Mouse (Mus musculus) liver, postnatal 0 days (tissue): ENCODE results near the gene Gm20661. TPM values are rescaled to one million over a fixed set of nuclear protein-coding genes. Genes with fewer than 3 reads are reported as not detected.
A peak's percentile ranks its signal among the peaks of the same experiment; 100 is the strongest.

Experiments
- ATAC-seq: fragments of 200-750 bp; cut with Nextera tagmentation; 2 replicates; pipeline ENCODE4 v1.8.0; 2017; ENCODE audit warnings: mild to moderate bottlenecking, moderate library complexity
- DNase-seq: peaks from one replicate; pipeline ENCODE4 v3.0.0-alpha.2; 2016
- H3K27ac ChIP-seq: fragments of 300-500 bp; sonication (generic); 2 replicates; pipeline ENCODE4 v1.5.1; 2014; ENCODE audit warnings: antibody characterized with exemption, moderate library complexity, mild to moderate bottlenecking, low read depth
- H3K27me3 ChIP-seq: fragments of 300-500 bp; sonication (generic); 2 replicates; pipeline ENCODE4 v1.6.1; 2014; ENCODE audit warnings: low read length, control low read depth, mixed read lengths; ENCODE audit not compliant: insufficient read depth
- H3K36me3 ChIP-seq: fragments of 300-500 bp; sonication (generic); replicated peaks from 2 replicates; pipeline ENCODE4 v1.6.1; 2014; ENCODE audit warnings: mild to moderate bottlenecking, control low read depth, low read length, moderate library complexity, mixed read lengths; ENCODE audit not compliant: insufficient read depth
- H3K4me1 ChIP-seq: fragments of 300-500 bp; sonication (generic); 2 replicates; pipeline ENCODE4 v1.6.1; 2014; ENCODE audit warnings: antibody characterized with exemption, mild to moderate bottlenecking, control low read depth; ENCODE audit not compliant: insufficient read depth
- H3K4me2 ChIP-seq: fragments of 300-500 bp; sonication (generic); 2 replicates; pipeline ENCODE4 v1.6.1; 2014; ENCODE audit warnings: low read depth, mild to moderate bottlenecking, low read length, moderate library complexity, mixed read lengths
- H3K4me3 ChIP-seq: fragments of 300-500 bp; sonication (generic); 2 replicates; pipeline ENCODE4 v1.5.1; 2014; ENCODE audit warnings: low read depth, low read length
- H3K9ac ChIP-seq: fragments of 300-500 bp; sonication (generic); replicated peaks from 2 replicates; pipeline ENCODE4 v1.6.1; 2014; ENCODE audit warnings: mild to moderate bottlenecking, moderate library complexity
- H3K9me3 ChIP-seq: fragments of 300-500 bp; sonication (generic); 2 replicates; pipeline ENCODE4 v1.6.1; 2016; ENCODE audit warnings: mild to moderate bottlenecking, control low read depth, low read length, mixed read lengths
- CTCF ChIP-seq: sonication (generic); IDR thresholded peaks from 2 replicates; pipeline ENCODE4 v1.5.1; 2016; ENCODE audit warnings: antibody characterized with exemption, low read depth
- EP300 ChIP-seq: IDR thresholded peaks from 2 replicates; pipeline ENCODE4 v1.6.1; 2016; ENCODE audit warnings: antibody characterized with exemption, low read depth, mild to moderate bottlenecking
- WGBS: fragments of 180-500 bp; shearing (Covaris S2); extraction: QIAGEN DNeasy Blood & Tissue Kit; methylation state at CpG from one replicate; pipeline ENCODE4 v1.1.7; 2014; ENCODE audit not compliant: insufficient replicate concordance; 5-methylcytosine and 5-hydroxymethylcytosine counted together
- polyA plus RNA-seq: library from polyadenylated mRNA; unstranded; fragments of >200 nt; fragmentation: Nextera tagmentation; extraction: Ambion mirVana; gene quantifications from 2 replicates; pipeline ENCODE4 v1.2.1, GENCODE M21; 2015

The Gm20661 gene
- polyA plus RNA-seq, 1 experiment from 2014 or later = 0.31 TPM

DNA sequence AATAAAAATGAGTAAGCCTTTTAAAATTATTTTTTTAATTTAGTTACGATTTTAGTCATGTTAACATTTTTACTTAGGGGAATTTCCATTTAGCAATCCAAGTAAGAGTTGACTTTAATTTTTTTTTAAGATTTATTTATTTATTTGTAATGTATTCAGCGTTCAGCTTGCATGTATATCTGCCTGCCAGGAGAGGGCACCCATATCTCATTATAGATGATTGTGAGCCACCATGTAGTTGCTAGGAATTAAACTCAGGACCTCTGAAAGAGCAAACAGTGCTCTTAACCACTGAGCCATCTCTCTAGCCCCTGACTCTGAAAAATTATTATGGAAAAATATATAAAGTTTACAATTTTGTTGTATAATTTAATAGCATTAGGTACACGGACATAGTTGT is 43.7 kb downstream of the Gm20661 start:
- no peaks in the 10 kb centered on the region for H3K9me3 ChIP-seq
- no peak for ATAC-seq
- H3K27me3 ChIP-seq = no peaks in the 10 kb centered on the region
- DNase-seq = no peak
- no peak overlapping the region for H3K9ac ChIP-seq
- H3K4me2 ChIP-seq = no peak overlapping the region
- H3K27ac ChIP-seq = no peak overlapping the region
- peaks cover 4% of the 10 kb centered on the region for H3K4me1 ChIP-seq
- H3K4me3 ChIP-seq = no peak overlapping the region
- TF ChIP-seq EP300 (no peak), CTCF (peak; percentile 32; the same call in 1 of the 2 replicates)
- 87% methylated on average over 3 of the region's 3 CpGs for WGBS
- peaks cover 55% of the 10 kb centered on the region for H3K36me3 ChIP-seq

DNA sequence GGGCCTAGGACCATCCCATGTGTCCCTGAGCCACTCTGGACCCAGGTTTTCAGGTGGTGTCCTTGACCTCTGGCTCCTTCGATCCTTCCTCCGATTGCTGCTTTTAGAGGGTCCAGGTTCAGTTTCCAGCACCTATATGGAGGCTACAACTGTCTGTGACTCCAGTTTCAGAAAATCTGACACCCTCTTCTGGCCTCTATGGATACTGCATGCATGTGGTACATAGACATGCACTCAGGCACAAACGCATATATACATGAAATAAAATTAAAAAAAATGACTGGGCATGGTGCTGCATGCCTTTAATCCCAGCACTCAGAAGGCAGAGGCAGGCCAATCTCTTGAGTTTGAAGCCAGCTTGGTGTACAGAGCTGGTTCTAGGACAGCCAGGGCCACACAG is 45.0 kb downstream of the Gm20661 start:
- no peak for DNase-seq
- TF ChIP-seq EP300 (no peak), CTCF (peak; percentile 21; the same call in 1 of the 2 replicates)
- Histone ChIP-seq H3K36me3 (peaks cover 65% of the 10 kb centered on the region), H3K27me3 (no peaks in the 10 kb centered on the region), H3K4me1 (no peaks in the 10 kb centered on the region), H3K9me3 (no peaks in the 10 kb centered on the region), H3K4me2 (no peak overlapping the region), H3K27ac (no peak overlapping the region), H3K9ac (no peak overlapping the region), H3K4me3 (no peak overlapping the region)
- WGBS = 99% methylated on average over 3 of the region's 3 CpGs
- no peak for ATAC-seq

DNA sequence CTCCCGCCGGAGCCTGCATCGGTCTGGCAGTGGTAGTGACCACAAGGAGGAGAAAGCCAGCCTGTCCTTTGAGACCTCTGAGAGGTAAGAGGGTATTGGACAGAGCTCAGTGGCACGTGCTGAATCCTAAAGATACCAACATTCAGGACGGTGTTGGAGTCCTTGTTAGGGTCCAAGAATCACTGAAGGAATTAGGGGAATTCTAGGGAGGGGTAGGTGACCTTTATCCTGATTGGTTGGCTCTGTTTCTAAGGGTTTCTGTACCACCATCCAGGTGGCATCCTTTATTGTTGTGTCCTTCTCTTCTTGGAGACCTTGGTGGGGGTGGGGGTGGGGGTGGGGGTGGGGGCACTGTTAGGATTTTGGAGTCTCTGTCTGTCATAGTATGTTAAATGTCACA is 49.3 kb downstream of the Gm20661 start:
- Histone ChIP-seq H3K9me3 (no peaks in the 10 kb centered on the region), H3K27me3 (no peaks in the 10 kb centered on the region), H3K36me3 (peaks cover 62% of the 10 kb centered on the region), H3K9ac (no peak overlapping the region), H3K4me3 (no peak overlapping the region), H3K4me1 (no peaks in the 10 kb centered on the region), H3K4me2 (no peak overlapping the region), H3K27ac (no peak overlapping the region)
- 84% methylated on average over 5 of the region's 5 CpGs for WGBS
- DNase-seq (no peak), ATAC-seq (no peak)
- no peak for TF ChIP-seq CTCF
- TF ChIP-seq EP300 = no peak

DNA sequence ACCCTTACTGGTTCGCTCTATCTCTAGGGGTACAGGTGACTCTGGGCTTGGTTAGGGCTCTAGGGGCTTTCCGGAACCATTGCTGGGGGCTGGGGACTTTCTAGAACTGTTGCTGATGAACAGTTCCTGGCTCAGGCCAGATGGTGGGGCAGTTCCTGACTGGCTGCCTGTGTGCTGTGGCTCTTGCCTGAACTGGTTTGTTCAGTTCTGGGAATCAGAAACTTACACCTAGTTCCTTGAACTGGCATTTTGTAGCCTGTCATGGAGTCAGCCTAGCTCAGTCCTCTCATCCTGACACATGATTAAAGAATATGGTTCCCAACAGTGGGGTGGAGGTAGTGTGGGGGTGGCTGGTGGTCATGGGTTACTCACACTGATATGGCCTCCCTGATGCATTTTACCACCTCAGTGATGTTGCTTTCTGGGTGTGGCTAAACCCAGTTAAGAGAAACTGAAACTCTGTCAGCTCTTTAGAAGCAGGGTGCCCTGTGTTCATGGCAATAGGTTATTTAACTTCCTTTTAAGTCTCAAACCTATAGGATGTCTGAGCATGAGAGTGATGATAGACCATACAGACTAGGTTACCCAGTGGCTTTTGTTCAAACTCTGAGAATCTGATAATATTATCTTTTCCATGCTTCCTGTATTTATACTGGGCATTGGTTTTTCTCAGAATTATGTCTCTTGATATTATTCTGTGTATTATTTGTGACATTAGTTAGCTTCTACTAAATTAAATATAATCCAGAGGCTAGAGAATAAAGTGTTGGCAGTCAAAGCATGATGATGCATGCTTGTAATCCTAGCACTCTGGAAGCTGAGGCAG is 52.7 kb downstream of the Gm20661 start:
- no peak overlapping the region for H3K4me3 ChIP-seq
- H3K4me2 ChIP-seq = no peak overlapping the region
- TF ChIP-seq CTCF (no peak), EP300 (no peak)
- no peaks in the 10 kb centered on the region for H3K27me3 ChIP-seq
- peak; percentile 35; the same call in 1 of the 2 replicates for ATAC-seq
- 90% methylated on average over 2 of the region's 2 CpGs for WGBS
- no peaks in the 10 kb centered on the region for H3K4me1 ChIP-seq
- H3K9me3 ChIP-seq = no peaks in the 10 kb centered on the region
- no peak overlapping the region for H3K9ac ChIP-seq
- no peak overlapping the region for H3K27ac ChIP-seq
- DNase-seq = no peak
- peaks cover 63% of the 10 kb centered on the region for H3K36me3 ChIP-seq

Other genes starting within 250 kb of the Gm20661 start
- 37.8 and 41.7 TPM in 2 replicates for gene Rbm5, start 212.1 kb upstream of the Gm20661 start, polyA plus RNA-seq
- gene Rbm6, start 109.8 kb upstream of the Gm20661 start, polyA plus RNA-seq = 14.3 and 17.0 TPM in 2 replicates
- 5.3 and 5.8 TPM in 2 replicates for gene Mon1a, start 94.9 kb upstream of the Gm20661 start, polyA plus RNA-seq
- 0.37 and 0.38 TPM in 2 replicates for gene Mst1r, start 76.2 kb upstream of the Gm20661 start, polyA plus RNA-seq
- gene Actl11, start 54.6 kb upstream of the Gm20661 start, polyA plus RNA-seq = not detected in 2 replicates
- 0.04 and 0.09 TPM in 2 replicates for gene Camkv, start 47.4 kb upstream of the Gm20661 start, polyA plus RNA-seq
- gene Traip, start 32.9 kb upstream of the Gm20661 start, polyA plus RNA-seq = 5.4 and 6.5 TPM in 2 replicates
- 32.0 and 33.2 TPM in 2 replicates for gene Uba7, start 7.6 kb upstream of the Gm20661 start, polyA plus RNA-seq
- gene Inka1, start 2.8 kb downstream of the Gm20661 start, polyA plus RNA-seq = 28.5 and 30.6 TPM in 2 replicates
- gene Cdhr4, start 9.4 kb downstream of the Gm20661 start, polyA plus RNA-seq = 0.75 and 1.1 TPM in 2 replicates
- 0.07 TPM in 1 of 2 replicates, not detected in the other for gene Gm20662, start 13.3 kb downstream of the Gm20661 start, polyA plus RNA-seq
- 18.4 and 19.8 TPM in 2 replicates for gene Ip6k1, start 19.4 kb downstream of the Gm20661 start, polyA plus RNA-seq
- gene Gmppb, start 66.2 kb downstream of the Gm20661 start, polyA plus RNA-seq = 12.2 and 12.6 TPM in 2 replicates
- 0.59 and 0.86 TPM in 2 replicates for gene Amigo3, start 70.1 kb downstream of the Gm20661 start, polyA plus RNA-seq
- gene Mst1, start 97.4 kb downstream of the Gm20661 start, polyA plus RNA-seq = 81.4 and 93.0 TPM in 2 replicates
- gene Rnf123, start 100.3 kb downstream of the Gm20661 start, polyA plus RNA-seq = 45.2 and 50.1 TPM in 2 replicates
- 67.7 and 75.2 TPM in 2 replicates for gene Apeh, start 111.5 kb downstream of the Gm20661 start, polyA plus RNA-seq
- gene Bsn, start 207.3 kb downstream of the Gm20661 start, polyA plus RNA-seq = 0.58 and 0.59 TPM in 2 replicates